9 mouse cellular contexts compared by ENCODE assay signal in the genomic region with DNA sequence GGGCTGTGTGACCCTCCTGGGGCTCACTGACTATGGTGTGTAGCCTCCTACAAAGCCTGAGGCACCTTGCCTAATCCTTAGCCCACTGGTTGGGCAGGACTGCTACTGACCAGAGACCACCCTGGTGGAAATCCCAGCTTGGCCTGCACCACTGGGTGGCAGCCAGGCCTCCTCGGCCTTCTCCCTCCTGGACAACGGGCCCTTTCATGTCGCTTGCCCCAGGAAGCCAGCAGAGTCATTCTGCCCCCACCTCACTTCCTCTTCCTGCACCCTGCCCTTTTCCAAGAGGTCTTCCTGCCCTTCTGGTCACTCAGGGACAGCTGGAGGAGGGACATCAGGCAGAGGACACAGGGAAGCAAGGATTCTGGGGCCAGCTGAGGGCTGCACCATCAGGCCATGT.
DNase-seq lines count a peak whose midpoint lies in the region; ATAC-seq and TF ChIP-seq lines count a peak whose summit lies in the region.
"Had no signal": no experiment of that assay in that cellular context is flagged by ENCODE, and none has a peak within 500 bp of the region (broad histone marks: within the 10 kb centered on the region; RNA-seq: fewer than 3 reads in every experiment).

No protein-coding gene starts in this region.

- no peaks in the 10 kb centered on the region for H3K9me3 ChIP-seq in heart, embryonic 10.5 days
- no peaks in the 10 kb centered on the region for H3K9me3 ChIP-seq in MEL (replicated peaks; ENCODE audit: insufficient read depth, low read length)
- no peaks in the 10 kb centered on the region for H3K9me3 ChIP-seq in embryonic facial prominence, embryonic 13.5 days
- no peaks in the 10 kb centered on the region for H3K9me3 ChIP-seq in liver, embryonic 11.5 days (ENCODE audit: control insufficient read depth, low read length)
- H3K9me3 ChIP-seq: limb, embryonic 12.5 days had no signal

- TF ChIP-seq EP300 in MEL (IDR thresholded peaks at IDR 0.05; ENCODE audit: low read depth in 1 of 2, low read length in 2 of 2): no peak

- no peak for ATAC-seq in embryonic facial prominence, embryonic 13.5 days (ENCODE audit: insufficient number of reproducible peaks, insufficient read depth, low FRiP score, low TSS enrichment, low read depth)
- no peak for ATAC-seq in liver, embryonic 11.5 days (replicated peaks; ENCODE audit: low FRiP score)

- peaks cover 71% of the 10 kb centered on the region for H3K4me1 ChIP-seq in heart, embryonic 10.5 days
- peaks cover 19 to 57% of the 10 kb centered on the region in 2 experiments for H3K4me1 ChIP-seq in MEL (ENCODE audit: control insufficient read depth in 1 of 2, insufficient read depth in 2 of 2, low read length in 2 of 2)
- H3K4me1 ChIP-seq in embryonic facial prominence, embryonic 13.5 days: peaks cover 41% of the 10 kb centered on the region
- H3K4me1 ChIP-seq in liver, embryonic 11.5 days (replicated peaks; ENCODE audit: control insufficient read depth, insufficient read depth, low read length): peaks cover 55% of the 10 kb centered on the region

- no peak for DNase-seq in heart, embryonic 10.5 days (ENCODE audit: low spot score)
- no peak for DNase-seq in heart, postnatal 36 days
- DNase-seq in MEL (ENCODE audit: low read depth, low spot score): no peak
- DNase-seq in liver, embryonic 11.5 days (ENCODE audit: low spot score): no peak
- no peak for DNase-seq in thymus, postnatal 14 days
- DNase-seq in left cerebral cortex, postnatal 36 days (ENCODE audit: low spot score in 2 of 2): no peak
- DNase-seq in frontal cortex, adult 2 months (ENCODE audit: extremely low spot score in 1 of 2, low spot score in 1 of 2): no peak

- no peak overlapping the region for H3K4me2 ChIP-seq in embryonic facial prominence, embryonic 13.5 days
- no peak overlapping the region for H3K4me2 ChIP-seq in liver, embryonic 11.5 days
- H3K4me2 ChIP-seq: limb, embryonic 12.5 days had no signal

- intact Hi-C loops in heart, postnatal 36 days (cut with DNase I): loop anchor here (2.0 kb wide), 1 partner anchor 40 kb away; no protein-coding TSS in a partner anchor
- intact Hi-C loops in left cerebral cortex, postnatal 36 days (cut with DNase I): loop anchor here (5.0 kb wide), 1 partner anchor 38 kb away; no protein-coding TSS in a partner anchor

- TF ChIP-seq RAD21 in MEL (IDR thresholded peaks at IDR 0.05; ENCODE audit: low read depth, low read length): no peak

- WGBS in heart, embryonic 10.5 days: 65% methylated on average over 3 of the region's 3 CpGs
- WGBS in embryonic facial prominence, embryonic 13.5 days: 34% methylated on average over 3 of the region's 3 CpGs
- 60% methylated on average over 3 of the region's 3 CpGs for WGBS in liver, embryonic 11.5 days

- no peaks in the 10 kb centered on the region for H3K36me3 ChIP-seq in heart, embryonic 10.5 days
- H3K36me3 ChIP-seq in MEL (ENCODE audit: control insufficient read depth in 1 of 2, insufficient read depth in 2 of 2, low read length in 2 of 2): peaks cover 0 to 27% of the 10 kb centered on the region in 2 experiments; a peak in 2 of 4 replicates
- no peaks in the 10 kb centered on the region for H3K36me3 ChIP-seq in embryonic facial prominence, embryonic 13.5 days
- no peaks in the 10 kb centered on the region for H3K36me3 ChIP-seq in liver, embryonic 11.5 days (ENCODE audit: control insufficient read depth, insufficient read depth, low read length)
- H3K36me3 ChIP-seq: limb, embryonic 12.5 days had no signal

- H3K27me3 ChIP-seq in heart, embryonic 10.5 days (ENCODE audit: insufficient read depth, poor library complexity, severe bottlenecking): 0 out of 2 replicates have a peak, but pooled peaks cover 1% of the 10 kb centered on the region
- no peaks in the 10 kb centered on the region for H3K27me3 ChIP-seq in MEL (ENCODE audit: control insufficient read depth in 1 of 2, insufficient read depth in 2 of 2, low read length in 2 of 2)
- H3K27me3 ChIP-seq in embryonic facial prominence, embryonic 13.5 days: no peaks in the 10 kb centered on the region
- H3K27me3 ChIP-seq in liver, embryonic 11.5 days (replicated peaks; ENCODE audit: control insufficient read depth, insufficient read depth, low read length): no peaks in the 10 kb centered on the region
- H3K27me3 ChIP-seq: limb, embryonic 12.5 days had no signal

- no peaks in the 10 kb centered on the region for H3K79me2 ChIP-seq in MEL (ENCODE audit: control insufficient read depth, insufficient read depth, low read length, poor library complexity)

- TF ChIP-seq POLR2A in MEL (IDR thresholded peaks at IDR 0.05; ENCODE audit: control insufficient read depth in 1 of 2, insufficient read depth in 1 of 2, low read depth in 1 of 2, low read length in 2 of 2, poor library complexity in 1 of 2): no peak

- peak overlapping the region; percentile 73 for H3K27ac ChIP-seq in heart, embryonic 10.5 days
- H3K27ac ChIP-seq in MEL (ENCODE audit: control insufficient read depth, low read depth, low read length): peak overlapping the region; percentile 74
- H3K27ac ChIP-seq in embryonic facial prominence, embryonic 13.5 days: peak overlapping the region; percentile 11; the same call in 1 of the 2 replicates
- H3K27ac ChIP-seq in liver, embryonic 11.5 days (ENCODE audit: low read depth, low read length): peak overlapping the region; percentile 77

- TF ChIP-seq CTCF in MEL (IDR thresholded peaks at IDR 0.05 in 2 of 3, conservative IDR thresholded peaks at IDR 0.05 in 1 of 3; ENCODE audit: control insufficient read depth in 1 of 3, insufficient read depth in 1 of 3, low read depth in 2 of 3, low read length in 3 of 3, poor library complexity in 1 of 3, severe bottlenecking in 1 of 3): no peak

- no peak overlapping the region for H3K4me3 ChIP-seq in heart, embryonic 10.5 days
- no peak overlapping the region for H3K4me3 ChIP-seq in MEL (ENCODE audit: control insufficient read depth in 1 of 2, insufficient read depth in 1 of 2, low read depth in 2 of 2, low read length in 2 of 2)
- H3K4me3 ChIP-seq in embryonic facial prominence, embryonic 13.5 days: no peak overlapping the region
- H3K4me3 ChIP-seq in liver, embryonic 11.5 days (ENCODE audit: low read depth, low read length): no peak overlapping the region
- H3K4me3 ChIP-seq: limb, embryonic 12.5 days had no signal

- peak overlapping the region; percentile 21; the same call in 1 of the 2 replicates for H3K9ac ChIP-seq in MEL (ENCODE audit: control insufficient read depth, low read depth, low read length, poor library complexity, severe bottlenecking)
- no peak overlapping the region for H3K9ac ChIP-seq in embryonic facial prominence, embryonic 13.5 days
- 0 out of 2 replicates have a peak overlapping the region, but pooled peaks have one; percentile 52 for H3K9ac ChIP-seq in liver, embryonic 11.5 days (ENCODE audit: low read depth, low read length)
- H3K9ac ChIP-seq: limb, embryonic 12.5 days had no signal

TF ChIP-seq in MEL, 35 proteins besides CTCF, POLR2A, EP300 and RAD21:
- no peak for TF ChIP-seq MEF2A (IDR thresholded peaks at IDR 0.05; ENCODE audit: extremely low read depth, insufficient replicate concordance, low read depth, low read length, poor library complexity, severe bottlenecking)
- TF ChIP-seq E2F4 (IDR thresholded peaks at IDR 0.05; ENCODE audit: borderline replicate concordance, low read depth, low read length): no peak
- no peak for TF ChIP-seq KAT2A (conservative IDR thresholded peaks at IDR 0.05; ENCODE audit: low read depth, low read length)
- TF ChIP-seq MXI1 (IDR thresholded peaks at IDR 0.05; ENCODE audit: low read depth, low read length): no peak
- no peak for TF ChIP-seq GATA1 (IDR thresholded peaks at IDR 0.05; ENCODE audit: low read depth, low read length)
- no peak for TF ChIP-seq HCFC1 (IDR thresholded peaks at IDR 0.05; ENCODE audit: low read depth, low read length)
- no peak for TF ChIP-seq RCOR1 (IDR thresholded peaks at IDR 0.05; ENCODE audit: low read depth, low read length)
- no peak for TF ChIP-seq ELF1 (IDR thresholded peaks at IDR 0.05; ENCODE audit: low read depth, low read length)
- TF ChIP-seq NRF1 (IDR thresholded peaks at IDR 0.05; ENCODE audit: insufficient read depth, low read depth, low read length, poor library complexity, severe bottlenecking): no peak
- no peak for TF ChIP-seq NELFE (IDR thresholded peaks at IDR 0.05; ENCODE audit: low read depth, low read length)
- TF ChIP-seq SIN3A (IDR thresholded peaks at IDR 0.05; ENCODE audit: low read length): no peak
- TF ChIP-seq USF1 (IDR thresholded peaks at IDR 0.05; ENCODE audit: low read depth, low read length): no peak
- TF ChIP-seq ZNF384 (IDR thresholded peaks at IDR 0.05; ENCODE audit: low read depth, low read length): no peak
- TF ChIP-seq ZMIZ1 (IDR thresholded peaks at IDR 0.05; ENCODE audit: low read depth, low read length): no peak
- no peak for TF ChIP-seq SMC3 (IDR thresholded peaks at IDR 0.05; ENCODE audit: low read depth, low read length)
- TF ChIP-seq USF2 (IDR thresholded peaks at IDR 0.05; ENCODE audit: borderline replicate concordance in 1 of 2, insufficient read depth in 1 of 2, low read depth in 1 of 2, low read length in 2 of 2): no peak
- TF ChIP-seq POLR2AphosphoS2 (IDR thresholded peaks at IDR 0.05; ENCODE audit: low read length): no peak
- no peak for TF ChIP-seq MYC (IDR thresholded peaks at IDR 0.05; ENCODE audit: low read depth, low read length)
- TF ChIP-seq TCF12 (IDR thresholded peaks at IDR 0.05; ENCODE audit: low read depth, low read length): no peak

Comparison
In these comparisons a context has a peak if more than half of its experiments do, and no peak if none do; other contexts are left out.
1. H3K27ac ChIP-seq: peak in every context shown above with its lines; median percentile 77 in liver, embryonic 11.5 days; 74 in MEL; 73 in heart, embryonic 10.5 days; 11 in embryonic facial prominence, embryonic 13.5 days.